ENCODE assay signal across 21 mouse cellular contexts in genomic region chr8:77698028-77698427, GRCm38 (mm10). TPM values are rescaled to one million over a fixed set of nuclear protein-coding genes. Genes with fewer than 3 reads are reported as not detected.
DNase-seq lines count a peak whose midpoint lies in the region; ATAC-seq lines count a peak whose summit lies in the region.
"Had no signal": no experiment of that assay in that cellular context is flagged by ENCODE, and none has a peak within 500 bp of the region (broad histone marks: within the 10 kb centered on the region; RNA-seq: fewer than 3 reads in every experiment).

No protein-coding gene starts in this region.

- DNase-seq in spleen, postnatal 36 days (ENCODE audit: low spot score in 2 of 2), result no peak
- no peak for DNase-seq in spleen, postnatal 10 days (ENCODE audit: low spot score in 2 of 2)
- DNase-seq in adrenal gland, postnatal 4 days (ENCODE audit: low spot score in 2 of 2), result no peak
- DNase-seq: adrenal gland, adult 2 months; adrenal gland, postnatal 25 days; cerebellum, adult 2 months; cerebellum, postnatal 10 days; gastrocnemius, postnatal 36 days; heart, adult 18-20 months; heart, postnatal 36 days had no signal

- no peak overlapping the region for H3K4me3 ChIP-seq in heart, embryonic 13.5 days
- H3K4me3 ChIP-seq in heart, embryonic 12.5 days, result no peak overlapping the region
- H3K4me3 ChIP-seq in embryonic facial prominence, embryonic 15.5 days (replicated peaks), result no peak overlapping the region
- no peak overlapping the region for H3K4me3 ChIP-seq in limb, embryonic 13.5 days
- H3K4me3 ChIP-seq: embryonic facial prominence, embryonic 13.5 days; forebrain, embryonic 10.5 days; heart, embryonic 10.5 days; hindbrain, embryonic 15.5 days had no signal

- peaks cover 25% of the 10 kb centered on the region for H3K4me1 ChIP-seq in heart, embryonic 13.5 days
- peaks cover 19% of the 10 kb centered on the region for H3K4me1 ChIP-seq in heart, embryonic 12.5 days (replicated peaks)
- peaks cover 10% of the 10 kb centered on the region for H3K4me1 ChIP-seq in embryonic facial prominence, embryonic 15.5 days
- H3K4me1 ChIP-seq in limb, embryonic 13.5 days, result peaks cover 26% of the 10 kb centered on the region
- H3K4me1 ChIP-seq: hindbrain, embryonic 15.5 days had no signal

- no peaks in the 10 kb centered on the region for H3K27me3 ChIP-seq in heart, embryonic 13.5 days (replicated peaks)
- no peaks in the 10 kb centered on the region for H3K27me3 ChIP-seq in heart, embryonic 12.5 days (replicated peaks)
- H3K27me3 ChIP-seq in embryonic facial prominence, embryonic 15.5 days, result no peaks in the 10 kb centered on the region
- no peaks in the 10 kb centered on the region for H3K27me3 ChIP-seq in limb, embryonic 13.5 days
- H3K27me3 ChIP-seq: CH12.LX; embryonic facial prominence, embryonic 13.5 days; hindbrain, embryonic 15.5 days had no signal

- 73% methylated on average over 10 of the region's 10 CpGs for WGBS in heart, embryonic 13.5 days
- WGBS in heart, embryonic 12.5 days, result 76% methylated on average over 10 of the region's 10 CpGs
- 45% methylated on average over 10 of the region's 10 CpGs for WGBS in embryonic facial prominence, embryonic 15.5 days
- WGBS in limb, embryonic 13.5 days, result 34% methylated on average over 10 of the region's 10 CpGs

- H3K36me3 ChIP-seq in heart, embryonic 13.5 days, result no peaks in the 10 kb centered on the region; the same call in 1 of the 2 replicates
- H3K36me3 ChIP-seq in heart, embryonic 12.5 days, result 0 out of 2 replicates have a peak, but pooled peaks cover 2% of the 10 kb centered on the region
- no peaks in the 10 kb centered on the region for H3K36me3 ChIP-seq in embryonic facial prominence, embryonic 15.5 days
- no peaks in the 10 kb centered on the region for H3K36me3 ChIP-seq in limb, embryonic 13.5 days
- H3K36me3 ChIP-seq: embryonic facial prominence, embryonic 13.5 days; forebrain, embryonic 10.5 days; heart, embryonic 10.5 days; hindbrain, embryonic 15.5 days had no signal

- H3K9ac ChIP-seq in heart, embryonic 13.5 days, result no peak overlapping the region
- no peak overlapping the region for H3K9ac ChIP-seq in heart, embryonic 12.5 days
- H3K9ac ChIP-seq in embryonic facial prominence, embryonic 15.5 days, result no peak overlapping the region
- no peak overlapping the region for H3K9ac ChIP-seq in limb, embryonic 13.5 days
- H3K9ac ChIP-seq: embryonic facial prominence, embryonic 13.5 days; hindbrain, embryonic 15.5 days had no signal

- H3K4me2 ChIP-seq in heart, embryonic 13.5 days, result no peak overlapping the region
- H3K4me2 ChIP-seq in heart, embryonic 12.5 days, result no peak overlapping the region
- no peak overlapping the region for H3K4me2 ChIP-seq in embryonic facial prominence, embryonic 15.5 days (replicated peaks)
- no peak overlapping the region for H3K4me2 ChIP-seq in limb, embryonic 13.5 days (replicated peaks)
- H3K4me2 ChIP-seq: embryonic facial prominence, embryonic 13.5 days; hindbrain, embryonic 15.5 days had no signal

- H3K27ac ChIP-seq in heart, embryonic 13.5 days (replicated peaks), result 0 out of 2 replicates have a peak overlapping the region, but pooled peaks have one; percentile 15
- no peak overlapping the region for H3K27ac ChIP-seq in heart, embryonic 12.5 days (ENCODE audit: poor library complexity, severe bottlenecking)
- H3K27ac ChIP-seq in embryonic facial prominence, embryonic 15.5 days (replicated peaks), result 0 out of 2 replicates have a peak overlapping the region, but pooled peaks have one; percentile 34
- peak overlapping the region; percentile 44; the same call in 1 of the 2 replicates for H3K27ac ChIP-seq in limb, embryonic 13.5 days
- H3K27ac ChIP-seq: forebrain, embryonic 10.5 days; heart, embryonic 10.5 days; hindbrain, embryonic 15.5 days had no signal

- no peaks in the 10 kb centered on the region for H3K9me3 ChIP-seq in heart, embryonic 13.5 days
- no peaks in the 10 kb centered on the region for H3K9me3 ChIP-seq in heart, embryonic 12.5 days (replicated peaks)
- no peaks in the 10 kb centered on the region for H3K9me3 ChIP-seq in embryonic facial prominence, embryonic 15.5 days (replicated peaks)
- no peaks in the 10 kb centered on the region for H3K9me3 ChIP-seq in limb, embryonic 13.5 days
- H3K9me3 ChIP-seq: embryonic facial prominence, embryonic 13.5 days; forebrain, embryonic 10.5 days; heart, embryonic 10.5 days; hindbrain, embryonic 15.5 days had no signal

- no peak for ATAC-seq in heart, embryonic 13.5 days (ENCODE audit: extremely low read depth, insufficient number of reproducible peaks, low FRiP score, low TSS enrichment)
- ATAC-seq in heart, embryonic 12.5 days (ENCODE audit: insufficient number of reproducible peaks, low FRiP score), result no peak
- no peak for ATAC-seq in embryonic facial prominence, embryonic 15.5 days (ENCODE audit: insufficient number of reproducible peaks, low FRiP score, low TSS enrichment, low read depth)
- 0 out of 2 replicates have a peak, but pooled peaks have one; percentile 57 for ATAC-seq in limb, embryonic 13.5 days (ENCODE audit: low FRiP score, low read depth)
- ATAC-seq: forebrain, embryonic 14.5 days; Patski had no signal

RNA-seq across cellular contexts. Expression of gene Ednra, which starts 26.2 kb away (rescaled TPM):
- polyA plus RNA-seq in heart, embryonic 13.5 days (2015; fragmentation: Nextera tagmentation; extraction: Ambion mirVana), result 38.2 and 42.8 TPM in 2 replicates
- polyA plus RNA-seq in heart, embryonic 12.5 days (2016; fragmentation: Nextera tagmentation; extraction: Ambion mirVana), result 42.0 and 45.6 TPM in 2 replicates
- 47.1 and 56.9 TPM in 2 replicates for polyA plus RNA-seq in embryonic facial prominence, embryonic 15.5 days (2015; fragmentation: Nextera tagmentation; extraction: Ambion mirVana)
- 37.5 and 42.2 TPM in 2 replicates for polyA plus RNA-seq in limb, embryonic 13.5 days (2015; fragmentation: Nextera tagmentation; extraction: Ambion mirVana)
- 10 to 100 TPM; 34.8 to 38.0 TPM for total RNA-seq in adrenal gland, postnatal 4 days (2021)
